ENCODE assay signal across 9 mouse cellular contexts in genomic region chr12:105504736-105505135, GRCm38 (mm10). TPM values are rescaled to one million over a fixed set of nuclear protein-coding genes. Genes with fewer than 3 reads are reported as not detected.
DNase-seq lines count a peak whose midpoint lies in the region; ATAC-seq and TF ChIP-seq lines count a peak whose summit lies in the region.
"Had no signal": no experiment of that assay in that cellular context is flagged by ENCODE, and none has a peak within 500 bp of the region (broad histone marks: within the 10 kb centered on the region; RNA-seq: fewer than 3 reads in every experiment).

No protein-coding gene starts in this region.

- H3K4me2 ChIP-seq in midbrain, embryonic 14.5 days (ENCODE audit: low read length): no peak overlapping the region
- no peak overlapping the region for H3K4me2 ChIP-seq in midbrain, embryonic 16.5 days (ENCODE audit: low read length)

- DNase-seq in gastrocnemius, adult 2 months: peak; percentile 8
- DNase-seq in gastrocnemius, postnatal 14 days: no peak
- peak; percentile 27 for DNase-seq in midbrain, embryonic 14.5 days
- peak; percentile 42 for DNase-seq in embryonic facial prominence, embryonic 10.5 days (ENCODE audit: low spot score)
- DNase-seq in thymus, postnatal 25 days: peak; percentile 10
- no peak for DNase-seq in cerebellum, adult 18-20 months
- no peak for DNase-seq in urinary bladder, postnatal 4 days (ENCODE audit: low spot score in 2 of 2)
- DNase-seq: lung, postnatal 36 days had no signal

- peak; percentile 40 for TF ChIP-seq CTCF in gastrocnemius, adult 2 months (IDR thresholded peaks at IDR 0.05)

- H3K9me3 ChIP-seq in midbrain, embryonic 14.5 days (ENCODE audit: control insufficient read depth, low read length): no peaks in the 10 kb centered on the region
- H3K9me3 ChIP-seq in midbrain, embryonic 16.5 days (replicated peaks; ENCODE audit: control insufficient read depth, low read length, poor library complexity, severe bottlenecking): no peaks in the 10 kb centered on the region
- H3K9me3 ChIP-seq in embryonic facial prominence, embryonic 10.5 days: no peaks in the 10 kb centered on the region

- no peaks in the 10 kb centered on the region for H3K27me3 ChIP-seq in midbrain, embryonic 14.5 days (ENCODE audit: control insufficient read depth, insufficient read depth, low read length)
- H3K27me3 ChIP-seq in midbrain, embryonic 16.5 days (ENCODE audit: control insufficient read depth, insufficient read depth, low read depth, low read length): no peaks in the 10 kb centered on the region
- H3K27me3 ChIP-seq in embryonic facial prominence, embryonic 10.5 days (replicated peaks; ENCODE audit: low read depth, poor library complexity, severe bottlenecking): no peaks in the 10 kb centered on the region

- H3K4me1 ChIP-seq in midbrain, embryonic 14.5 days (ENCODE audit: control insufficient read depth, insufficient read depth, low read length): no peaks in the 10 kb centered on the region
- H3K4me1 ChIP-seq in midbrain, embryonic 16.5 days (ENCODE audit: control insufficient read depth, insufficient read depth, low read length): 0 out of 2 replicates have a peak, but pooled peaks cover 4% of the 10 kb centered on the region
- H3K4me1 ChIP-seq in embryonic facial prominence, embryonic 10.5 days: peaks cover 19% of the 10 kb centered on the region

- intact Hi-C loops in gastrocnemius, adult 2 months (cut with DNase I): no loop called here
- intact Hi-C loops in gastrocnemius, postnatal 14 days (cut with DNase I; ENCODE audit: low total_unique reads): no loop called here

- H3K27ac ChIP-seq in gastrocnemius, adult 2 months: no peak overlapping the region
- no peak overlapping the region for H3K27ac ChIP-seq in midbrain, embryonic 14.5 days (replicated peaks; ENCODE audit: low read depth, low read length)
- H3K27ac ChIP-seq in midbrain, embryonic 16.5 days (ENCODE audit: low read length): no peak overlapping the region
- H3K27ac ChIP-seq in embryonic facial prominence, embryonic 10.5 days (replicated peaks): no peak overlapping the region

- no peaks in the 10 kb centered on the region for H3K36me3 ChIP-seq in midbrain, embryonic 14.5 days (ENCODE audit: control insufficient read depth, insufficient read depth, low read length)
- H3K36me3 ChIP-seq in midbrain, embryonic 16.5 days (ENCODE audit: control insufficient read depth, insufficient read depth, low read length): no peaks in the 10 kb centered on the region
- H3K36me3 ChIP-seq in embryonic facial prominence, embryonic 10.5 days (replicated peaks): no peaks in the 10 kb centered on the region

- ATAC-seq in midbrain, embryonic 14.5 days (ENCODE audit: low FRiP score, low TSS enrichment): no peak
- ATAC-seq in midbrain, embryonic 16.5 days: no peak

- H3K4me3 ChIP-seq in gastrocnemius, adult 2 months: no peak overlapping the region
- no peak overlapping the region for H3K4me3 ChIP-seq in midbrain, embryonic 14.5 days (replicated peaks; ENCODE audit: low read depth, low read length)
- no peak overlapping the region for H3K4me3 ChIP-seq in midbrain, embryonic 16.5 days (ENCODE audit: low read depth, low read length)
- no peak overlapping the region for H3K4me3 ChIP-seq in embryonic facial prominence, embryonic 10.5 days

- H3K9ac ChIP-seq in midbrain, embryonic 14.5 days (replicated peaks; ENCODE audit: low read length): no peak overlapping the region
- H3K9ac ChIP-seq in midbrain, embryonic 16.5 days (ENCODE audit: low read depth, low read length): no peak overlapping the region

- WGBS in midbrain, embryonic 14.5 days: 67% methylated on average over 6 of the region's 6 CpGs
- 59% methylated on average over 6 of the region's 6 CpGs for WGBS in midbrain, embryonic 16.5 days
- 61% methylated on average over 6 of the region's 6 CpGs for WGBS in embryonic facial prominence, embryonic 10.5 days

RNA-seq across cellular contexts. Expression of gene D430019H16Rik, which starts 51.1 kb away (rescaled TPM):
- total RNA-seq in gastrocnemius, adult 2 months (2021): under 1 TPM; 0.22 to 0.26 TPM
- total RNA-seq in gastrocnemius, postnatal 14 days (2021): 1 to 10 TPM; 1.1 to 1.6 TPM
- polyA plus RNA-seq in midbrain, embryonic 14.5 days (2014; fragmentation: Nextera tagmentation; extraction: Ambion mirVana): 25.3 and 41.6 TPM in 2 replicates
- 16.3 and 16.7 TPM in 2 replicates for polyA plus RNA-seq in midbrain, embryonic 16.5 days (2015; fragmentation: Nextera tagmentation; extraction: Ambion mirVana)
- 2.3 and 2.7 TPM in 2 replicates for polyA plus RNA-seq in embryonic facial prominence, embryonic 10.5 days (2016; fragmentation: Nextera tagmentation; extraction: Ambion mirVana)

RNA-seq across cellular contexts. Expression of gene Bdkrb2, which starts 58.3 kb away (rescaled TPM):
- under 1 TPM; 0.39 to 0.82 TPM for total RNA-seq in gastrocnemius, adult 2 months (2021)
- 1 to 10 TPM in 1 of 2 experiments, under 1 TPM in 1; 0.82 to 1.8 TPM for total RNA-seq in gastrocnemius, postnatal 14 days (2021)
- 0.36 and 0.49 TPM in 2 replicates for polyA plus RNA-seq in midbrain, embryonic 14.5 days (2014; fragmentation: Nextera tagmentation; extraction: Ambion mirVana)
- polyA plus RNA-seq in midbrain, embryonic 16.5 days (2015; fragmentation: Nextera tagmentation; extraction: Ambion mirVana): 1.6 and 2.4 TPM in 2 replicates
- polyA plus RNA-seq in embryonic facial prominence, embryonic 10.5 days (2016; fragmentation: Nextera tagmentation; extraction: Ambion mirVana): 0.53 and 0.82 TPM in 2 replicates

Comparison
In these comparisons a context has a peak if more than half of its experiments do, and no peak if none do; other contexts are left out.
1. DNase-seq: peak in gastrocnemius, adult 2 months (single experiment), midbrain, embryonic 14.5 days (single experiment), embryonic facial prominence, embryonic 10.5 days (single experiment) and thymus, postnatal 25 days (single experiment); none in gastrocnemius, postnatal 14 days (single experiment), cerebellum, adult 18-20 months (0 of 2) and urinary bladder, postnatal 4 days (0 of 2).